Mouse (Mus musculus) cerebellum, adult 8-10 months (tissue): Measurements from ENCODE around the gene Gm16867.
"Not testable (repeated sequence)": the region's sequence is repeated elsewhere in the genome, so short reads cannot be mapped to it uniquely, and the experiment has no call there.

ENCODE experiments used
- DNase-seq: peaks from one replicate; pipeline ENCODE4 v3.0.0; 2022

Gm16867 gene

DNA sequence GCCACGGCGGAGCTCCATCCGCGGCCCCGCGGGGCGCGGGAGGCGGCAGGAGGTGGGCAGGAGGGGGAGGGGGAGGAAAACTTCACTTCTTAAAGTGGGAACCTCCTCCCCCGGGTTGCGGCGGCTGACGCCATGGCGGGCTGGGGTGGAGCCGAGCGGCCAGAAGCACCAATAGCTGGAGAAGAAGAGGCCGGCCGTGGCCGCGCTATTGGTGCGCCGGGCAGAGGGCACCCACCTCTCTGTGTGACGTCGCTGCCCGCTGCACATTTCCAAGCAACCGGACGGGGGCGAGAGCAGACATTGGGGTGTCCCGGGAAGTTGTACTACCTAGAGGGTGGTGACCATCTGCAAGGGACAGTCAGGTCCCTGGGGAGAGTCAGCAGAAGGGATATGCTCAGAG lies at the start of gene Gm16867:
Gene Gm16867 (minus strand): TSS at position 189 of the 400 bp plus-strand sequence.
- not testable (repeated sequence) for DNase-seq

DNA sequence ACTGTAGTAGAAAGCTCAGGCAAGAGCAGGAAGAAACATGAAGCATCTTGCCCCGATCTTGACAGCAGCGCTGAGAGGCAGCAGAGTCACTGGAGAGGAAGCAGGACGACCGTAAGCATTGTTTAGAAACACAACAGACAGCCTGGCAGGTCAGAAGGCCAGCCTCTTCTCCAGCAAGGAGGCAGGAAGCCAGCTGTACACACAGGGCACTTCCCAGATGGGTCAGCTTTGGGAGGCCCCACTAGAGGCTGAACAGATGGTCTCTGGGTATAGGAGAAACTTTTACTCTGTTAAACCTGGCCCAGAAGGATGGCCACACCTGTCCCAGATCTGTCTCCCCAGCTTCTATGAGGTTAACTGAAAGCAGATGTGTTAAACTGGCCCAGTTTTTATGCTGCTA lies 44.1 kb upstream of the Gm16867 start:
- not testable (repeated sequence) for DNase-seq

DNA sequence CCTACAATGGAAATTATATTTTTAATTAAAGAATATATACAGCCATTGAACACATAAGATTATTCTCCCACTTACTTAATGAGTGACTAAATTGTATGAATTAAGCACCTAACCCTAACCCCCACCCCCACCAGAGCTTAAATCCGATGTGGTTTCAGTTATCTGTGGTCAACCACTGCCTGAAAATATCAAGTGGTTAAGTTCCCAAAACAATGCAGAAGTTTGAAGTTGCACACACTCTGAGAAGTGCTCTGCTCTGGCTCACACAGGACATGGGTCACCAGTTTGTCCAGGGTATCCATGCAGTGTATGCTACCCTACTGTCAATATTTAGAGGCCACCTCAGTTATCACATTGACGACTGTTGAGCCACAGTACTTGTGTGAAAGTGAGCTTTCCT lies 41.9 kb upstream of the Gm16867 start:
- DNase-seq: not testable (repeated sequence)

DNA sequence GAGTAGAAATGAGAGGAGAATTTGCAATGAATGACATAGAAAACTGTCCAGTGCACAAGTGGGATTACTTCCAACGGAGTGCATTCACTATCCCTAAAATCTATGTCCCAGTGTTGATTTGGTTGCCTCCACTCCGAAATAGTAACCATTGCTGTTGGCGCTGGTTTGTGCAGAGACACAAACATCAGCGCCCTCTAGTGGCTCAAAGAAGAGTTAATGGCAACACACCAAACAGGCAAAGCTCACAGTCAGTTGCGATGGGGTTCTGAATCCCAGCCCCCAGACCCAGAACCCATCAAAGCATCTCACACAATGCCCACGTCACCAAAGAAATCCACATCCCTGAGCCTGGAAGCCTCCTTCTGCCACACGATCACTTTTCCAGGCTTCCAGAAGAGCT lies 40.9 kb upstream of the Gm16867 start:
- DNase-seq: not testable (repeated sequence)

DNA sequence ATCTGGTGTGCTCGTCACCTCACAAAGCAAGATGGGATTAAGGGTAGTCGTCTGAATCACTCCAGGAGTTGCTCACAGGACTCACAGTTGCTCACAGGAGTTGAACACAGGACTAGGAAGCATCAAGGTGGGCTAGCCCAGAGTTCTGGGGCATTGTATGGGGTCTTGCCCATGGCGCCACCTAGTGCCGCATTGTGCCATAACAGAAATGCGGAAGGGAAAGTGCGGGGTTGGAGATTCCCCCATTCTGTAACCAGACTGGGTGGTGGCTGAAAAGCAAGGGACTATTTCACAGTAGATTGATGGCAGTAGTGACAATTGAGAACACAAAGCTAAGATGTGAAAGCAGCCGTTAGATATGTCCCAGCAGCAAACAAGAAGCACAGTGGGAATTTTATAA lies 39.5 kb upstream of the Gm16867 start:
- not testable (repeated sequence) for DNase-seq

DNA sequence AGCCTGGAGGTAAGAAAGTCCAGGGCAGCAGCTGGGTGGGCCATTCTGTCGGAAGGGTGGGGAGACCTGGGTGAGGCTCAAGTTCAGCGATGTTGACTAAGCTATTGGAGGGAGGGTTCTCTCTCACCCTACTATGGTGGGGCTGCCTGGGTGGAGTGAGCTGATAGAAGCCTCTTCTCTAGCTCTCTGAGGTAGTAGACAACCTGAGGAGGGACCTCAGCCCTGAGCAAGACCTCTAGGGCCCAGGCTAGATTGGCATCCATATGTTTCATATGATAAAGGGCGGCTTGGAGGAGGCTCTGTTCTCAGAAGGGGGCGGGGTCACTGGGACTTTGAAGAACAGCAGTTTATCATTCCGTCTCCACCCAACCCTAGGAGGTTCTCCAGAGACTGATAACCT lies 37.0 kb upstream of the Gm16867 start:
- not testable (repeated sequence) for DNase-seq

DNA sequence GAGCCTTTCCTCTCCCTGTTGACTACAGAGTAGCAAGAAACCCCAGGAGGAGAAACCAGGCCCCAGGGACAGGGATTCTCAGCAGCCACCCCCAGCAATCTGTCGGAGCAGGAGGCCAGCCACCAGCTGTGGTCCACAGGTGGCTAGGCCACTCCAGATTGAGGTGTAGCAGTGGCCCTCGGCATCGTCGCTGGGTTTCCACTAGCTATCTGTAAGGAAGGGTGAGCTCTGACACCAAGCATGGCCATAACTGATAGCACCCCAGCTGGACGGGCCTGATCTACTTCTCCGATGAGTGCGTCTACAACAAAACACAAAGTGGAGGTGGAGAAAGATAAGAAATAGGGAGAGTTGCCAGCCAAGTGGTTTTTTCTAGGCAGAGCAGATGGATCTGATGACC lies 33.4 kb upstream of the Gm16867 start:
- not testable (repeated sequence) for DNase-seq

DNA sequence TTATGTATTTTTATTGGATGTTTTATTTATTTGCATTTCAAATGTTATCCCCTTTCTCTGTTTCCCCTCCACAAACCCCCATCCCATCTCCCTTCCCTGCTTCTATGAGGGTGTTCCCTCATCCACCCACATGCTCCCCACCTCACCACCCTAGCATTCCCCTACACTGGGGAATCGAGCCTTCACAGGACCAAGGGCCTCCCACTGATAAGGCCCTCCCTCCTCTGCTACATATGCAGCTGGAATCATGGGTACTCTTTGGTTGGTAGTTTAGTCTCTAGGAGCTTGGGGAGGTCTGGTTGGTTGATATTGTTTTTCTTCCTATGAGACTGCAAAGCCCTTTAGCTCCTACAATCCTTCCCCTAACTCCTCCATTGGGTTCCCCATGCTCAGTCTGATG lies 23.0 kb upstream of the Gm16867 start:
- DNase-seq: not testable (repeated sequence)

DNA sequence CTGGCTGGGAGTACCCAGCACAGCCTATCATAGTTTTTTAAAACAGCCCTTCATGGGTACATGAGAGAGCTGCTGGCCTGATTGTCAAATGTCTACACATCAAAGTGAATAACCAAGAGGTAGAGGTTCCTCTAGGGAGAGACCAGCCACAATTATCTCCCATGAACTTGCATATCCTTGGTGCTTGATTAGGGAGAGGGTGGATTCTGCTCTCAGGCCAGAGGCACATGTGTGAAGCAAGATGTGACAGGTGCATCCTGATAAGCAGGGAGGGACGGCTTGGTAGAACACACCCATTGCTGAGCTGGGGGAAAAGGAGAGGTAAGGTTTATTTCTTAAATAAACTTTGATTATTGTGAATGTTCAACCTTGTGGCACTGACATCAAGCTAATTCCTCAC lies 19.8 kb upstream of the Gm16867 start:
- DNase-seq: not testable (repeated sequence)

DNA sequence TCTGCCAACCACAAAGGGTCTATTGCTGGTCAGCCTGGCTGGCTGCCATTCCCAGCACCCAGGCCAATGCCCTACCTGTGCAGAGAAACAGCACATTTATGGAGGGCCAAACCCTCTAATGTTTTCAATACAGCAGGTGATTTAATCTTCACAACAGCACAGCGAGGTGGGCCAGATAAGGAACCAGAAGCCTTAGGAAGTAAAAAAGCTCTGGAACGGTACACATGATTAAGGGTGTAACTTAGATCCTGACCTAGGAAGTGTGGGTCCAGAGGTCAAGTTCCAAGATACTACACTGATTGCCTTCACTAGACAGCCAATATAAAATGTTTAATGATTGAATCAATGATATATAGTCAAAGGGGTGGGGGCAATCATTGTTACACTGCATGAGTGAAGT lies 17.6 kb upstream of the Gm16867 start:
- DNase-seq: not testable (repeated sequence)

DNA sequence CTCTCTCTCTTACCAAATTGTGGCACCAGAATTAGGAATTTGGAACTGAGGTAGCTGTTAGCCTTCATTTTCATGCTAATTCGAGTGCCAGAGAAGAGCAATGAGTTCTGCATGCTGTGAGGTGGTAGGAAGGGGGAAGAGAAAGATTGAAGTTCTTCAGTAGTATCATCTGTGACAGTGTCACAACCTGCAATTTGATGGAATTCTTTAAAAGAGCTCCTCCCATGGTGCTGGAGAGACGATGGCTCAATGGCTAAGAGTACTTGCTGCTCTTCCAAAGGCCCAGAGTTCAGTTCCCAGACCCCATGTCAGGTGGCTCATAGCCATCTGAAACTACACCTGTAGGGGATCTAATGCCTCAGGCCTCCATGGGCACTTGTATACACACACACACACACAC lies 9.3 kb upstream of the Gm16867 start, which contains the start of gene Gm27179:
Gene Gm27179 (minus strand): TSS at position 101 of the 400 bp plus-strand sequence.
- not testable (repeated sequence) for DNase-seq

DNA sequence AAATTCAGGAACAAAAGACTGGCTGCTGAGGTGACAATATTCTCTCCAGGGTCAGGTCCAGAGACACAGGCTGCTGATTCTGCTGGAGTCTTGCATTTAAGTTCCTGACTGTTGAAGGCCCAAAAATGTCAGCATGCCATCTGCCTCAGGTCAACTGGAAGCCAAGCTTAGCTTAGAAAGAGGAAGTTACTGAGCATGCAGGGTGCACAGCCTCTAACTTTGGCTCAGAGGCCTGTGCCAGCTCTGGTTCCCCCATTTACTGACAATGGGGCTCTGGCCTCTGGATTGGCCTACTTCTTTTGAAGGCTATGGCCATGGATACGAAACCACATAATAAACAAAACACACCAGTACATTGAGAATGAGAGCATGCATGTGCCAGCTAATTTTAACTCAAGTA lies 3.8 kb upstream of the Gm16867 start:
- DNase-seq: not testable (repeated sequence)

DNA sequence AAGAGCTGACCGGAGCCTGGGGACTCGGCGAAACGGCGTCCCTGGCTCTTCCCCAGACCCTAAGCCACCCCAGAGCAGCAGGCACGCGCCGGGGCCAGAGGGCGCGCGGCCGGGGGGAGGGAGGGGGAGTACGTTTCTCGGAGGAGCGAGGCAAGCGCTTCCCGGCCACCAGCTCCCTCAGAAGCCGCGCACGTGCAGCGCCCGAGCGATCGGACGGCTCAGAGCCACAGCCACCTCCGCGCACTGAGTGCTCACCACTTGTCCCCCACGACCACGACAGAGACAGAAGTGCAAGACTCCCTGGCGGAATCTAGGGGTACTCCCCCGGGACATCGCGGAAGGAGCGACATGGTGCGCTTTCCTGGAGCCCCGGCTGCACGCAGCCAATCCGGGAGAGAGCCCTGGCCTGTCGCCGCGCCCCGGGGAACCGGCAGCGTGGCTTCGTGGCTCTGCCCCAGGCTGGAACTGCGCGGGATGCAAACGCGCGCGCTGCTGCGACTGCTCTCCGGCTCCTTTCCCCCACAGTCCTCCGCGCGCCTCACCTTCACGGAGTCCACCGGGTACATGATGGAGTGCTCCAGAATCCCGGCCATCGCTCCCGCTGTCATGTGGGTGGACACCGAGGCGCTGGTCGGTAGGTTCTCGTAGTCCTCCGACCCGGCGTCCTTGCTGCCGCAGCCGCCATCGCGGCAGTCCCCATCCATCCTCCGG lies 567 bp downstream of the Gm16867 start:
- DNase-seq: not testable (repeated sequence)

DNA sequence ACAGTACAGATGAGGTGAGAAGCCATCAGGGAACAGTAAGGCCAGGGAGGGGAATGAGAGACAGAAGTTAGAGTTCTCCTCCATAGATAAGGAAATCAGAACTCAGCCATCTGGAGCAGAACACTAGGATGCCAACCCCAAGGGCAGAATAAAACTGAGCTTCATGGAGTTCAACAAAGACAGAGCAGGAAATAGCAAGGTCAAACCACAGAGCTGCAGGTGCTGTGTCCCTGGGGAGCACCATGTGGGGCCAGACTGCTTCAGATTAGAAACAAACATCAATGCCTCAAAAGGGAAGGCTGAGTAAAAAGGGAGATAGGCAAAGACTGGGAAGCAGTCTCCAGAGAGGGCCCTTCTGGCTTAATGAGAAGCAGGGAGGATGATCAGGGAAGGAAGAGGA lies 6.9 kb downstream of the Gm16867 start:
- not testable (repeated sequence) for DNase-seq

DNA sequence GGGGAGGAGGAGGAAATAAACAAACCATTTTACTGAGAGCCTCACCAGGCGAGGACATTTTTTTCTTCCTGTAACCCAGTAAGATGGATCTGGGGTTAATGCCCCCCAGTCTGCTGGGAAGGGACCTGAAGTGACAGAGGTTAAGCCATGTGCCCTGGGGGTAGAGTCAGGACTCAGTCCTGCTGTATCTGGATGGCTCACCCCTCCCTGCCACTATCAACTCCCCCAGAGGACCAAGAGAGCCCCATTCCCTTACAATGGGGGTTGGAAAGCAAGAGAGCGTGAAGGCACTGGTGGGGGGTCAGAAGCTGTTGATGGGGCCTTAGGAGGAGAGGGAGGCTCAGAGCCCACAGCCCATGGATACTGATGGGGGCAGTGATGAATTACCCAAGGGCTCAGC lies 8.2 kb downstream of the Gm16867 start:
- not testable (repeated sequence) for DNase-seq

DNA sequence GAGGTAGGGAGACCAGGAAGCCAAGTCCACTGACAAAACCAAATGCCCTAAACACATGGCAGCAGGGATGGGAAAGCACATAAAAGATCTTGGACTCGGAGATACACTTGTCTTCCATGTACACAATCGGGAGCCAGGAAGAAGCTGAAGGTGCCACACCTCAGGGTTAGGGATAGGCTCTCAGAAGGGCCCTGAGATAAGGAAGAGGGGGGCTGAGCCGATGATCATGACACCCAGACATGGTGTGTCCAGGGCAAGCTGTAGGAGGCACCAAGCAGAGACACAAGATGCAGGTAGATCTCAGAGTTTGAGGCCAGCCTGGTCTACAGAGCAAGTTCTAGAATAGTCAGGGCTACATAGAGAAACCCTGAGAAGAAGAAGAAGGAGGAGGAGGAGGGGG lies 8.6 kb downstream of the Gm16867 start:
- not testable (repeated sequence) for DNase-seq

DNA sequence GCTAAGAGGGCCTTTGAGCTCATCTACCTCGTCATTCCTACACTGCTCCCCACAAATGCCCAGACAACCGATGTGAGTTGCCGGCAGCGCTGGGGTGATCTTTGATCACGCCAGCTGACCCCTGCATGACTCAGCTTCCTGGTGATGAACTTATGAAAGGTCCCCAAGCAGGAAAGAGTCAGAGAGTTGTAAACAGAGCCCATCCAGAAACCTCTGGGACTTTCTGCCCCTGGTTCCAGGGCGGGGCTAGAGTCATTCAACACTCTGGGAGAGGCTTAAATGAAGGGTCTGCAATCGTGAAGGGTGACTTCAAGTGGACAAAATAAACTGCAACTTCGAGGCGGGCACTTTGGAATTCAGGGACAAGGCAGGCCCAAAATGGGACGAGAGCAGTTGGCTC lies 15.2 kb downstream of the Gm16867 start:
- not testable (repeated sequence) for DNase-seq

DNA sequence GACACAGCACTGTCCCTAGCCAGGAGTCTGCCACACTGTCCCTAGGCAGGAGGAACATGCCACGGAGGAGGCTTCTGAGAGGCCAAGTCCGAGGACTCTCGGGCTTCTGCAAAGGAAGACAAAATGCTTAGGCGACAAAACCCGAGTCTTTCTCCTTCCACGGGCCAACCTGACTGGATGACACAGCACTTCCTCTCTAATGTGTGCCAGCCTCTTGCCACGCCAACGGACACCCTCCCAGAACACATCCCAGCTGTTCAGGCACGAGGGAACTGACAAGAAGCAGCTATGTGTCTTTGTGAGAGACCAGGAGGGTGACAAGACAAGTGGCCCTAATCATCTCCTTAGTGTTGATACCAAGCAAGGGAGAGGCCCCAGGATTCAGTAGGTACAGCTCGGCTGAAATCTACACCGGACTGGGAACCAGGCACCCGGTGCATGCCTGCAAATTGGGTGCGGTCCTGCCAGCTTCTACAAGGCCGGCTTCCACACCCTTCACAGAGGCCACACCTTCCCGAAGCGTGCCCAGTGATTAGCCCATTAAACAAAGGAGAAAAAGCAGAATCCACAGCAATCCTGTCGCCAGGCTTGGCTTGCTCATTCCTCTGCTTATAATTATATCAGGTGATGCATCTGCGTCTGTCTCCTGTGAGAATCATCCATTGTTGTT lies 17.6 kb downstream of the Gm16867 start:
- DNase-seq: not testable (repeated sequence)

DNA sequence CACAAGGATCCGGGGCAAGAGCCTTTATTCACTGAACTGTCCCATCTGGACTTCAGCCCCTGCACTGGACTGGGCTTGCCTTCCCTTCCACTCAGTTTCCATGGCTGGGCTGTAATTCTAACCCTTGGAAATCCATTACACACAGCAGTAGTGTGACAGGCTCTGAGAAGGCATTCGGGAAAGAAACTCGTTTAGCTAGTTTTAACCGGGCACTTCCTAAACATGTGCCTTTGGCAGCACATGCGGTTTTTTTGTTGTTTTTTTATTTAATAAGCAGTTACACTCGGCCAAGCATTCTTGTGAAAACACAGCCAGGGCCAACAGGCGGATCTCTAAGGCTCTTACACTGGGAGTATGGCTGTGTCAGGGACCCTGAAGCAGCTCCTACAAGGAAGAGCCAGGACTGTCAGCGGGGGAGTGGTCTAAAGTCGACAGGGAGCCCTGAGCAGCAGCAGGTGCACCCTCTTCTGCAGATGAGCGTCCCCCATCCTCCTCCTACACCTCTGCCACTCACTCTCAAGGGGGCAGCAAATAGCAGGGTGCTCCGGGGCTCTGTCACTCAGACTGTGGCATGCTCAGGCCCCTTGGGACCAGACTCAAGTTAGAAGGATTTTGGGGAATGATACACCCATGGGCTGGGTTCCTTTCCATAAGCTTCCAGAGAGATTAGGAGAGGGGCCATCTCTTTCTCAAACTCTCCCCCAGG lies 29.1 kb downstream of the Gm16867 start:
- not testable (repeated sequence) for DNase-seq

DNA sequence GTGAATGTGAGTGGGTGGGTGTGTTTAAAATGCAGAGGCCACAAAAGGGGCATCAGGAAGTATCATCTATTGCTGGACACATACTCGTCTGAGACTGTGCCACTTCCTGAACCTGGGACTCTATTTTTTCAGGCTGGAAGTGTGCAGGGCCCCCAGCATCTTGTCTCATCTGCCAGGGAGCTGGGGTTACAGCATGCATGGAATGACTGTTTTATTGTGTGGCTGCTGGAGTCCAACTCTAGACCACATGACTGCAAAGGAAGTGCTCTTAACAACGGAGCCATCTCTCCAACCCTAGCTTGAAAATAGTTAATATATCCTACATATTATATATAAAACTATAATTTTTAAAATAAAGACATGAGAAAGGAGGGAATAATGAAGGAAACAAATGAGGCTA lies 29.8 kb downstream of the Gm16867 start:
- DNase-seq: not testable (repeated sequence)

DNA sequence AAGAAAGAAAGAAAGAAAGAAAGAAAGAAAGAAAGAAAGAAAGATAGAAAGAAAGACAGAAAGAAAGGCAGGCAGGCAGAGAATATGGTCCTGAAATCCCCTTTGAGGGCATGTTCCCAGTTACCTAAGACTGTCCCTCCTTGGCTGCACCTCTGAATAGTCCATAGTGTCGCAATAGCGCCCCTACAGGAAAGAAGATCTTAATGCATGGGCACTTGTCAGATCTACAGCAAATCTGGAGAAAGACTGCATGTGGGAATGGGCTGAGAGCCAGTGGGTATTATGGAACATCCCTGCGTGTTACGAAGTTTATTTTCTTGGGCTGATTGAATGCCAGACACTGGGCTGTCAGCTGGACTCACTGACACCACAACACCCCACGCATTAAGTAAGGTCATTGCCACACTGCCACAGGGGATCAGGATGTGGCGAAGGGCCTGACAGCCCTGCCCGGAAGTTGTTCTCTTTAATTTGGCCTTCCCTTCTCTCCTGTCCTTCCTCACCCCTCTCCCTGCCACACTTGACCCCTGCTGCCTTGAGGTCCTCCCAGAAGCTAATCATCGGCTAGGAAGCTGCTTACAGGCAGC lies 32.9 kb downstream of the Gm16867 start:
- not testable (repeated sequence) for DNase-seq

DNA sequence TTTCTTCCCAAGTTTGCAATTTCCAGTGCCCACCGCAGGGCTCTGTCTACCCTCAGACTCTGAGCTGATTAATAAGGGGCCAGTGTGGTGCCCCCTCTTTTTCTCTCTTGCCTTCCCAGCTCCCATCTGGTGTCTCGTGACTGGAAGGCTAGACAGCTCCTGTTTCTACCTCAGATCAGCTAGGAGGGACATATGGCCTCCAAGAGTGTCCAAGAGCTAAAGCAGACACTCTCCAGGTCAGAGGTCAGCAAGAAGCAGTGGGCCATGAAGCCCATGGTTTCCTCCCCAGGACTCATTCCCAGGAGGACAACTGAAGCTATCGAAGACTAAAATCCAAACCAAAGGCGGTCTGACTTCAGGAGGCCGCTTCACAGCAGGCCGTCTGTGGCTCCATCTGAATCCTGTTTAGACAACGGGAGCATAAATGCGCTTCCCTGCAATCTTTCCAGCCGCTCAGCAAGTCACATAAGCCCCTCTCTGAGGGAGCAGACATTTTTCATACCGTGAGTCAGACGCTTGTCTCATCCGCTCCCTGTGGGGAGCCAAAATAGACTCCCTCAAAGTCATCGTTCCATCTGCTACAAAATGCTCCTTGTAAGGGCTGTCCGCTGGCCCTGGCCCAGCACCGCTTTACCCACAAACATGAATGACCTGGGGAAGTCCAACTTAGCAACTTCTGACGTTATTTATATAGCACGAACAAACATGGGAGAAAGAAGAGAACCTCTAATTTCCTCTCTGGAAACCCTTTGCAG lies 35.4 kb downstream of the Gm16867 start:
- not testable (repeated sequence) for DNase-seq
